Mouse (Mus musculus) spleen, adult 2 months (tissue): ENCODE results near the gene Acbd6. TPM values are rescaled to one million over a fixed set of nuclear protein-coding genes. Genes with fewer than 3 reads are reported as not detected.

ENCODE experiments used
- DNase-seq, 2 experiments: peaks; one replicate each; pipeline versions ENCODE4 v3.0.0 to v3.0.0-alpha.2; 2012 to 2021; ENCODE audit warnings: low spot score in 2 of 2, low read depth in 1 of 2
- H3K27ac ChIP-seq: fragments of 200-500 bp; 2 replicates; pipeline ENCODE4 v1.5.1; 2012; ENCODE audit warnings: low read length, inconsistent platforms; ENCODE audit not compliant: insufficient read depth
- H3K27me3 ChIP-seq: fragments of 200-500 bp; 2 replicates; pipeline ENCODE4 v1.6.1; 2012; ENCODE audit warnings: mild to moderate bottlenecking, moderate library complexity, low read length, inconsistent platforms; ENCODE audit not compliant: control insufficient read depth, insufficient read depth
- H3K36me3 ChIP-seq: fragments of 200-500 bp; 2 replicates; pipeline ENCODE4 v1.6.1; 2012; ENCODE audit warnings: mild to moderate bottlenecking, low read length, inconsistent platforms; ENCODE audit not compliant: control insufficient read depth, insufficient read depth
- H3K4me1 ChIP-seq: fragments of 200-500 bp; 2 replicates; pipeline ENCODE4 v1.6.1; 2011; ENCODE audit warnings: inconsistent platforms; ENCODE audit not compliant: control insufficient read depth, insufficient read depth, insufficient read length
- H3K4me3 ChIP-seq: fragments of 200-500 bp; 2 replicates; pipeline ENCODE4 v1.5.1; 2011; ENCODE audit warnings: mild to moderate bottlenecking, inconsistent platforms; ENCODE audit not compliant: insufficient read depth, insufficient read length; ENCODE audit errors: extremely low read depth
- CTCF ChIP-seq: fragments of 200-500 bp; IDR thresholded peaks from 2 replicates; pipeline ENCODE4 v1.5.1; 2011; ENCODE audit warnings: mild to moderate bottlenecking, inconsistent platforms; ENCODE audit not compliant: insufficient read depth, insufficient read length, insufficient replicate concordance; ENCODE audit errors: extremely low read depth
- POLR2A ChIP-seq: fragments of 200-500 bp; IDR thresholded peaks from 2 replicates; pipeline ENCODE4 v1.6.1; 2011; ENCODE audit warnings: low read depth, low read length, inconsistent platforms
- whole genome bisulfite sequencing: fragments of 180-500 bp; shearing (Covaris S2); methylation state at CpG from one replicate; pipeline ENCODE4 v1.1.7; 2018; 5-methylcytosine and 5-hydroxymethylcytosine counted together
- polyA plus RNA-seq: library from polyadenylated mRNA; depleted of rRNA; stranded (reverse); fragments of >200 nt; gene quantifications from 2 replicates; pipeline ENCODE4 v1.2.3, GENCODE M21; 2012

The Acbd6 gene
- polyA plus RNA-seq, 1 experiment, result 61.7 TPM

DNA sequence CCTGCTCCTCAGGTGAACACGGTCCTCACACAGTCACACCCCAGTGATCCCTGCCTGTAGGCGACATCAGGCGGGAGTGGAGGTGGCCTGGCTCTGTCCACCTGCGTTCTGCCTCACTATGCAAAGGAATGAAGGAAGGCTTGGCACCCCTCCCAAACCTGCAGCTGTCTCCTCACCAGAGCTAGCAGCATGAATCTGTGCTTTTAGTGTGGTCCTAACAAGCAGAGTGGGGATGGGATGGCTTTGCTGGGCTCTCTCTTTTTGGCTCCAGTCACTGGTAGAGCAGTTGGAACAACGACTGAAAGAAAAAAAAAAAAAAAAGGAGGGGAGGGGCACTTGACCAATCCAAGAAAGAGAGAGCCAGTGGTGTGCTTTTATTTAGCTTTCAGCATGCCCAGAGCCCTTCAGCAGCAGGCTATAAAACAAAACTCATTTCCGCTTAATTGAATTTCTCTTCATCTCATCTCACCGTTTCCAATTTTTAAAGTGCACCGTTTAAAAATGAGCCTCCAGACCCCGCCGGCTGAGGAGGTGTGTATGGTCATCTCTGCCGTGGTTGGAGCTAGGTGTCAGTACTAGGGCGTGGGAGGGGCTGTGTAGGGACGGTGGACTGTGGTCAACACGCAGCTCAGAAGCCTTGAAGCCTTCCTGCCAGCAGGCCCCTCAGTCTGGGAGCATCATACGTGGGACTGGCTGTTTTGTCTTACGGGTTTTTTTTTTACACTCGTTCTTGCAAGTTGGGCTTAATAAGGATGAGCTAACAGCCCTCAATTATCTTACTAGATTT lies 140.6 kb downstream of the Acbd6 start:
- TF ChIP-seq POLR2A, result no peak
- TF ChIP-seq CTCF, result no peak
- Histone ChIP-seq H3K36me3 (no peaks in the 10 kb centered on the region), H3K27ac (no peak overlapping the region), H3K27me3 (no peaks in the 10 kb centered on the region), H3K4me3 (no peak overlapping the region), H3K4me1 (no peaks in the 10 kb centered on the region)
- no peak for DNase-seq
- WGBS, result 78% methylated on average over 17 of the region's 17 CpGs

DNA sequence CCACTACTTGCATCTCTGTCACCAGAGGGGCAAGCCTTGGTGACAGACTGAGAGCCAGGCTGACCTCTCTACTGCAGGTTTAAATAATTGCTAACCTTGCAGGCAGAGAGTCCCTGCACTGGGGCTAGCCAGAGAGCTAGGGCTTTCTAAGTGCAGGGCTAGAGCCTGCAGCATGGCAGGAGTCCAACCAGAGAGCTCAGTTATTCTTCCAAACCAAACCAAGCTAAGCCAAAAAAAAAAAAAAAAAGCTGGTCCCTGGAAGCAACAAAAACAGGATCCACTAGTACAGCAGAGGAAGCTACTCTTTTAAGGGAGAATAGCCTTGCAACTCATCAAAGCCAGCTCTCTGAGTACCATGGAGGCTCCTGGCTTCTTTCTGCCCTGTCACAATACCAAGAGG lies 143.0 kb downstream of the Acbd6 start:
- DNase-seq, result no peak
- Histone ChIP-seq H3K36me3 (no peaks in the 10 kb centered on the region), H3K27ac (no peak overlapping the region), H3K4me1 (no peaks in the 10 kb centered on the region), H3K27me3 (no peaks in the 10 kb centered on the region), H3K4me3 (no peak overlapping the region)
- no peak for TF ChIP-seq POLR2A
- no peak for TF ChIP-seq CTCF

GRCm38 (mm10) chr1:155703191-155703680 lies 145.3 kb downstream of the Acbd6 start:
- TF ChIP-seq POLR2A (no peak), CTCF (no peak)
- Histone ChIP-seq H3K4me1 (no peaks in the 10 kb centered on the region), H3K4me3 (no peak overlapping the region), H3K27ac (no peak overlapping the region), H3K27me3 (no peaks in the 10 kb centered on the region), H3K36me3 (no peaks in the 10 kb centered on the region)
- DNase-seq, result no peak
- WGBS, result 88% methylated on average over 5 of the region's 5 CpGs

DNA sequence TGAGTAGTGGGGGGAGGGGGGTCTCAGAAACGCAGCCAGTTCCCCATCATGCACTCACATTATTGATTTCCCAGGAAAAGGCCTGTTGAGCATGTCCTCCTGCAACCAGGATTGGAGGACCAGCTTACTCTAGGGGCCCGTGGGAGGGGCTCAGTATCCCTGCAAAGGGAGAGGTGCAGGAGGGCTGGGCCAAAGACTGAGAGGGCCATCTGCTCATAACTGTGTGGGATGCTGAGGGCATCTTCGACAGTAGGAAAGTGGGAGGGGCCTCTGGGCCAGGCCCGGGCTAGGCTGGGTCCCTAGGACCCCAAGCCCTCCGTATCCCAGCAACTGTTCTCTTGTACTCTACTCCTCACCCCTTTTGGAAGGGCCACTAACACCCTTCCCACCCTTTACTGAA lies 146.3 kb downstream of the Acbd6 start:
- Histone ChIP-seq H3K4me1 (no peaks in the 10 kb centered on the region), H3K27me3 (no peaks in the 10 kb centered on the region), H3K4me3 (no peak overlapping the region), H3K27ac (no peak overlapping the region), H3K36me3 (no peaks in the 10 kb centered on the region)
- TF ChIP-seq POLR2A (no peak), CTCF (no peak)
- WGBS, result 64% methylated on average over 5 of the region's 5 CpGs
- no peak for DNase-seq

DNA sequence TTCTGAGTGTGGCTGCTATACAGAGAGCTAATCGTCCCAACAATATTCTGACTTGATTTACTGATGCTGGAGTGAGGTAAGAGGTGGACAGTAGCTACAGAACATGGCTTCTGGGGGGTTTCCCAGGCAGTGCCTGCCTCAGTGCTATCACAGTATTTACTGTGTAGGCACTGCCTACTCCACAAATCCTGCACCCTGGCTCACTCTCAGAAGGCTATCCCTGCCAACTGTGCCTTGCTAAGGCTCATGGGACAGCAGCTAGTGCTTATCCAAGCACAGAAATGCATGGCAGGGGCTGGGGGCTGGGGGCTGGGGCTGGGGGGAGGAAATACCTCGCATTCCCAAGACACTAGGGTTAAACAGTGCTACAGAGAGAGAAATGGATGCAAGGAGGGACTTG lies 155.4 kb downstream of the Acbd6 start:
- TF ChIP-seq POLR2A, result no peak
- no peak for TF ChIP-seq CTCF
- no peaks in the 10 kb centered on the region for H3K27me3 ChIP-seq
- DNase-seq, result no peak
- H3K27ac ChIP-seq, result no peak overlapping the region
- no peaks in the 10 kb centered on the region for H3K4me1 ChIP-seq
- H3K4me3 ChIP-seq, result no peak overlapping the region
- no peaks in the 10 kb centered on the region for H3K36me3 ChIP-seq
- WGBS, result 45% methylated on average over 2 of the region's 2 CpGs

DNA sequence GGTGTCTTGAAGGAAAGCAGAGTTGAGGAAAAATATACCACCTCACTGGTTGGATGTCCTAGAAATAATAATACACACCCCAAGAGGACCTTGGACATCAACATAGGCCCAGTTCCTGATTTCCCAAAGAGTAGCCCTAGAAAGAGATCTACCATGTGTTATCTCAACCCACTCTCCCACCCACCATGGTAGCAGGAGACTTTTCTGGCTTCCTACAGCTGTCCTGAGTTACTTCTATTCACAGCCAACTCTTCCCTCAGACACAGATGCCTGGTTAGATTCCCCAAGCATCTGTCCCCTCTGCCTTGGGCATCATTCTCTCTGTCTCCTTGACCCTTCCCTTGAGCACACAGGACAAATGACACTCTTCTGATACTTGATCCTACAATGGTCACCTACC lies 157.4 kb downstream of the Acbd6 start:
- Histone ChIP-seq H3K36me3 (no peaks in the 10 kb centered on the region), H3K27me3 (no peaks in the 10 kb centered on the region), H3K4me1 (no peaks in the 10 kb centered on the region), H3K27ac (no peak overlapping the region), H3K4me3 (no peak overlapping the region)
- TF ChIP-seq POLR2A, result no peak
- no peak for TF ChIP-seq CTCF
- no peak for DNase-seq

DNA sequence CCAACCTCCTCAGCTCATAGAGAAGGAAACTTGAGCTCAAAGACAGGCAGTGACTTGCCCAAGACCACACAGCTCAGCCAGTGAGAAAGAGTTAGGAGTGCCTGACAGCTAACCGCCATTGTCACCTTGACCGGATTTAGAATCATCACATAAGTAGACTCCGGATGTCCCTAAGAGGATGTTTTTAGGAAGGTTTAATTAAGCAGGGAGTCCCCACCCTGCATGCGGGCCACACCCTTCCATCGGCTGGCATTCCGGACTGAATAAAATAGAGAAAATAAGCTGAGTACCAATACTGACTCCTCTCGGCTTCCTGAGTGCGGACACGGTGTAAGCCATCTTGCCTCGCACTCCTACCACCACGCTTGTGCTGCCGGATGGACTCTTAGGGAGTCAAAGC lies 159.4 kb downstream of the Acbd6 start:
- no peaks in the 10 kb centered on the region for H3K27me3 ChIP-seq
- 95% methylated on average over 12 of the region's 12 CpGs for WGBS
- TF ChIP-seq CTCF, result no peak
- H3K4me3 ChIP-seq, result no peak overlapping the region
- no peak for DNase-seq
- no peak overlapping the region for H3K27ac ChIP-seq
- no peaks in the 10 kb centered on the region for H3K4me1 ChIP-seq
- H3K36me3 ChIP-seq, result no peaks in the 10 kb centered on the region
